In genomic region chr13:81282193-81282592, GRCm38 (mm10) we compare ENCODE assay signal across 22 mouse cellular contexts.
DNase-seq lines count a peak whose midpoint lies in the region; ATAC-seq lines count a peak whose summit lies in the region.
"Had no signal": no experiment of that assay in that cellular context is flagged by ENCODE, and none has a peak within 500 bp of the region (broad histone marks: within the 10 kb centered on the region; RNA-seq: fewer than 3 reads in every experiment).

No protein-coding gene starts in this region.

- no peaks in the 10 kb centered on the region for H3K4me1 ChIP-seq in midbrain, embryonic 11.5 days (ENCODE audit: control insufficient read depth, insufficient read depth, low read length)
- no peaks in the 10 kb centered on the region for H3K4me1 ChIP-seq in midbrain, embryonic 16.5 days (ENCODE audit: control insufficient read depth, insufficient read depth, low read length)
- H3K4me1 ChIP-seq: embryonic facial prominence, embryonic 10.5 days; embryonic facial prominence, embryonic 12.5 days; forebrain, embryonic 13.5 days; forebrain, embryonic 15.5 days had no signal

- H3K9me3 ChIP-seq in midbrain, embryonic 11.5 days (ENCODE audit: control insufficient read depth, low read length) = no peaks in the 10 kb centered on the region
- H3K9me3 ChIP-seq in midbrain, embryonic 16.5 days (replicated peaks; ENCODE audit: control insufficient read depth, low read length, poor library complexity, severe bottlenecking) = no peaks in the 10 kb centered on the region
- H3K9me3 ChIP-seq: embryonic facial prominence, embryonic 10.5 days; embryonic facial prominence, embryonic 12.5 days; forebrain, embryonic 13.5 days; forebrain, embryonic 15.5 days; G1E had no signal

- no peak overlapping the region for H3K27ac ChIP-seq in midbrain, embryonic 11.5 days (ENCODE audit: low read depth, low read length)
- no peak overlapping the region for H3K27ac ChIP-seq in midbrain, embryonic 16.5 days (ENCODE audit: low read length)
- H3K27ac ChIP-seq: embryonic facial prominence, embryonic 10.5 days; embryonic facial prominence, embryonic 12.5 days; forebrain, embryonic 13.5 days; forebrain, embryonic 15.5 days had no signal

- peak; percentile 30 to 79 for DNase-seq in adrenal gland, adult (ENCODE audit: inconsistent age in 2 of 2, low spot score in 1 of 2)
- DNase-seq in adrenal gland, postnatal 4 days (ENCODE audit: low spot score in 2 of 2) = no peak
- DNase-seq in adrenal gland, postnatal 14 days = peak; percentile 14
- no peak for DNase-seq in adrenal gland, adult 8-10 months
- DNase-seq in midbrain, embryonic 11.5 days (ENCODE audit: low spot score, missing footprints) = peak; percentile 66
- DNase-seq: B cell, adult 2 months; cerebellum, adult 11-12 months; cerebellum, adult 2 months; cerebellum, adult 9-10 months; cerebellum, postnatal 10 days; cerebellum, postnatal 25 days; forebrain, postnatal 0 days had no signal

- 90% methylated on average over 6 of the region's 6 CpGs for WGBS in midbrain, embryonic 11.5 days
- WGBS in midbrain, embryonic 16.5 days = 72% methylated on average over 6 of the region's 6 CpGs

- no peak for ATAC-seq in midbrain, embryonic 11.5 days (ENCODE audit: low FRiP score)
- no peak for ATAC-seq in midbrain, embryonic 16.5 days
- ATAC-seq: activated CD4-positive, CD25-positive, alpha-beta regulatory T cell, adult 4 months; CD4-positive, CD25-positive, alpha-beta regulatory T cell, adult 4 months; forebrain, embryonic 13.5 days; forebrain, embryonic 15.5 days; forebrain, postnatal 0 days; Patski had no signal

- no peak overlapping the region for H3K4me2 ChIP-seq in midbrain, embryonic 11.5 days
- H3K4me2 ChIP-seq in midbrain, embryonic 16.5 days (ENCODE audit: low read length) = no peak overlapping the region
- H3K4me2 ChIP-seq: embryonic facial prominence, embryonic 12.5 days; forebrain, embryonic 13.5 days; forebrain, embryonic 15.5 days had no signal

- no peak overlapping the region for H3K9ac ChIP-seq in midbrain, embryonic 11.5 days (ENCODE audit: low read length)
- no peak overlapping the region for H3K9ac ChIP-seq in midbrain, embryonic 16.5 days (ENCODE audit: low read depth, low read length)
- H3K9ac ChIP-seq: embryonic facial prominence, embryonic 12.5 days; forebrain, embryonic 13.5 days; forebrain, embryonic 15.5 days; forebrain, postnatal 0 days had no signal

- no peak overlapping the region for H3K4me3 ChIP-seq in midbrain, embryonic 11.5 days (ENCODE audit: low read depth, low read length)
- no peak overlapping the region for H3K4me3 ChIP-seq in midbrain, embryonic 16.5 days (ENCODE audit: low read depth, low read length)
- H3K4me3 ChIP-seq: embryonic facial prominence, embryonic 10.5 days; embryonic facial prominence, embryonic 12.5 days; forebrain, embryonic 13.5 days; forebrain, embryonic 15.5 days had no signal

- H3K27me3 ChIP-seq in midbrain, embryonic 11.5 days (ENCODE audit: control insufficient read depth, insufficient read depth, low read length) = no peaks in the 10 kb centered on the region
- no peaks in the 10 kb centered on the region for H3K27me3 ChIP-seq in midbrain, embryonic 16.5 days (ENCODE audit: control insufficient read depth, insufficient read depth, low read depth, low read length)
- H3K27me3 ChIP-seq: CH12.LX; embryonic facial prominence, embryonic 12.5 days; forebrain, embryonic 13.5 days; forebrain, embryonic 15.5 days had no signal

- no peaks in the 10 kb centered on the region for H3K36me3 ChIP-seq in midbrain, embryonic 11.5 days (ENCODE audit: control insufficient read depth, insufficient read depth, low read length)
- H3K36me3 ChIP-seq in midbrain, embryonic 16.5 days (ENCODE audit: control insufficient read depth, insufficient read depth, low read length) = no peaks in the 10 kb centered on the region
- H3K36me3 ChIP-seq: embryonic facial prominence, embryonic 12.5 days; forebrain, embryonic 15.5 days; G1E had no signal

Comparison
In these comparisons a context has a peak if more than half of its experiments do, and no peak if none do; other contexts are left out.
1. DNase-seq: peak in adrenal gland, adult (2 of 2), adrenal gland, postnatal 14 days (single experiment) and midbrain, embryonic 11.5 days (single experiment); none in adrenal gland, postnatal 4 days (0 of 2) and adrenal gland, adult 8-10 months (single experiment).